Mouse (Mus musculus) small intestine, adult 2 months (tissue): ENCODE data around the gene Brca1.

Source experiments
- CTCF ChIP-seq: fragments of 200-500 bp; IDR thresholded peaks from 2 replicates; pipeline ENCODE4 v1.5.1; 2012; ENCODE audit warnings: low read depth, mild to moderate bottlenecking, control low read depth, inconsistent platforms, low read length, moderate library complexity, mixed read lengths; ENCODE audit not compliant: insufficient replicate concordance, insufficient read length; ENCODE audit errors: extremely low read depth
- POLR2A ChIP-seq: fragments of 200-500 bp; IDR thresholded peaks from 2 replicates; pipeline ENCODE4 v1.6.1; 2012; ENCODE audit warnings: low read depth, mild to moderate bottlenecking, control low read depth, inconsistent platforms, low read length, moderate library complexity

- TF ChIP-seq CTCF (no peak), POLR2A (no peak)
Measured at GRCm38 (mm10) chr11:101551751-101552475, at the start of gene Brca1, which contains the start of gene Nbr1.
